ENCODE assay signal across 8 mouse cellular contexts in genomic region chr15:93591371-93591770, GRCm38 (mm10). TPM values are rescaled to one million over a fixed set of nuclear protein-coding genes. Genes with fewer than 3 reads are reported as not detected.
DNase-seq lines count a peak whose midpoint lies in the region; ATAC-seq and TF ChIP-seq lines count a peak whose summit lies in the region.

No protein-coding gene starts in this region.

- 33% methylated on average over 7 of the region's 7 CpGs for WGBS in lung, postnatal 0 days
- 44% methylated on average over 7 of the region's 7 CpGs for WGBS in lung, adult 2 months
- WGBS in limb, embryonic 15.5 days, result 18% methylated on average over 7 of the region's 7 CpGs

- no peaks in the 10 kb centered on the region for H3K27me3 ChIP-seq in lung, postnatal 0 days (replicated peaks; ENCODE audit: insufficient read depth, low read length)
- no peaks in the 10 kb centered on the region for H3K27me3 ChIP-seq in limb, embryonic 15.5 days

- TF ChIP-seq CTCF in lung, postnatal 0 days (IDR thresholded peaks at IDR 0.05), result peak; percentile 24; the same call in 1 of the 2 replicates
- no peak for TF ChIP-seq CTCF in lung, adult 2 months (IDR thresholded peaks at IDR 0.05; ENCODE audit: insufficient read depth, low read length)

- H3K4me1 ChIP-seq in lung, postnatal 0 days (ENCODE audit: insufficient read depth, low read depth, low read length), result 0 out of 2 replicates have a peak, but pooled peaks cover 4% of the 10 kb centered on the region
- peaks cover 3% of the 10 kb centered on the region; the same call in 1 of the 2 replicates for H3K4me1 ChIP-seq in lung, adult 2 months (ENCODE audit: control insufficient read depth, insufficient read depth, low read length)
- H3K4me1 ChIP-seq in limb, embryonic 15.5 days, result peaks cover 56% of the 10 kb centered on the region

- H3K9ac ChIP-seq in lung, postnatal 0 days (replicated peaks; ENCODE audit: low read depth), result no peak overlapping the region
- peak overlapping the region; percentile 17; the same call in 1 of the 2 replicates for H3K9ac ChIP-seq in limb, embryonic 15.5 days

- no peaks in the 10 kb centered on the region for H3K36me3 ChIP-seq in lung, postnatal 0 days (ENCODE audit: insufficient read depth, low read length)
- H3K36me3 ChIP-seq in limb, embryonic 15.5 days, result no peaks in the 10 kb centered on the region

- H3K4me3 ChIP-seq in lung, postnatal 0 days (ENCODE audit: low read depth, low read length), result peak overlapping the region; percentile 24
- no peak overlapping the region for H3K4me3 ChIP-seq in lung, adult 2 months (replicated peaks; ENCODE audit: extremely low read depth, low read depth, low read length)
- peak overlapping the region; percentile 32 for H3K4me3 ChIP-seq in limb, embryonic 15.5 days

- TF ChIP-seq POLR2A in lung, adult 2 months (IDR thresholded peaks at IDR 0.05; ENCODE audit: borderline replicate concordance, extremely low read depth, low read depth, low read length), result no peak

- peak overlapping the region; percentile 46 for H3K4me2 ChIP-seq in lung, postnatal 0 days (replicated peaks; ENCODE audit: low read depth, low read length)
- H3K4me2 ChIP-seq in limb, embryonic 15.5 days, result peak overlapping the region; percentile 86

- no peaks in the 10 kb centered on the region for H3K9me3 ChIP-seq in lung, postnatal 0 days (ENCODE audit: low read length)
- H3K9me3 ChIP-seq in limb, embryonic 15.5 days, result no peaks in the 10 kb centered on the region

- peak overlapping the region; percentile 58; the same call in 1 of the 2 replicates for H3K27ac ChIP-seq in lung, postnatal 0 days (ENCODE audit: low read length)
- H3K27ac ChIP-seq in limb, embryonic 15.5 days, result peak overlapping the region; percentile 82

- peak; percentile 43 for DNase-seq in CD4-positive, CD25-positive, alpha-beta regulatory T cell, adult 2 months (ENCODE audit: low read depth, low spot score)
- no peak for DNase-seq in lung, postnatal 0 days (ENCODE audit: low spot score)
- DNase-seq in lung, adult 2 months, result no peak
- no peak for DNase-seq in cerebellum, postnatal 14 days
- DNase-seq in cerebellum, adult 11 months, result no peak
- DNase-seq in layer of hippocampus, postnatal 10 days (ENCODE audit: low spot score in 2 of 2), result no peak

- no peak for ATAC-seq in CD4-positive, CD25-positive, alpha-beta regulatory T cell, adult 4 months
- no peak for ATAC-seq in lung, postnatal 0 days
- no peak for ATAC-seq in limb, embryonic 15.5 days (ENCODE audit: insufficient number of reproducible peaks, low FRiP score, low TSS enrichment, low read depth)

- TF ChIP-seq EP300 in lung, postnatal 0 days (IDR thresholded peaks at IDR 0.05), result no peak

RNA-seq across cellular contexts. Expression of gene Prickle1, which starts 4.3 kb away (rescaled TPM):
- polyA plus RNA-seq in CD4-positive, CD25-positive, alpha-beta regulatory T cell, adult 4 months (2017; shearing (Covaris generic)), result 1 to 10 TPM; 1.5 TPM
- polyA plus RNA-seq in lung, postnatal 0 days (2015; fragmentation: Nextera tagmentation; extraction: Ambion mirVana), result 26.1 and 26.8 TPM in 2 replicates
- 44.2 and 62.3 TPM in 2 replicates for polyA plus RNA-seq in lung, adult 2 months (2012; rRNA removed)
- 39.9 and 42.0 TPM in 2 replicates for polyA plus RNA-seq in limb, embryonic 15.5 days (2015; fragmentation: Nextera tagmentation; extraction: Ambion mirVana)
- total RNA-seq in layer of hippocampus, postnatal 10 days (2021), result 10 to 100 TPM; 40.9 to 42.8 TPM

Comparison
In these comparisons a context has a peak if more than half of its experiments do, and no peak if none do; other contexts are left out.
1. RNA of gene Prickle1, which starts 4.3 kb away (polyA plus RNA-seq): 44.2 to 62.3 TPM in lung, adult 2 months, 39.9 to 42.0 TPM in limb, embryonic 15.5 days and 26.1 to 26.8 TPM in lung, postnatal 0 days; 1.5 TPM in CD4-positive, CD25-positive, alpha-beta regulatory T cell, adult 4 months; every median in the first group is over 10 times any median in the second.